Mouse (Mus musculus) MEL (cell line): ENCODE results near the gene Vmn1r40. TPM values are rescaled to one million over a fixed set of nuclear protein-coding genes. Genes with fewer than 3 reads are reported as not detected.

Source experiments
- DNase-seq: peaks from one replicate; pipeline ENCODE4 v3.0.0; 2011; ENCODE audit warnings: low read depth, low spot score
- H3K27ac ChIP-seq: 2 replicates; pipeline ENCODE4 v1.5.1; 2012; ENCODE audit warnings: low read depth, mild to moderate bottlenecking, control low read depth, low read length, moderate library complexity; ENCODE audit not compliant: control insufficient read depth
- H3K27me3 ChIP-seq, 2 experiments: fragments of 150-350 bp in 1 of 2; sonication (generic) in 1 of 2; 2 replicates each; pipeline ENCODE4 v1.6.1; 2012; ENCODE audit warnings: low read length in 2 of 2, mild to moderate bottlenecking in 2 of 2, improper control_type of control experiment in 1 of 2, moderate library complexity in 1 of 2; ENCODE audit not compliant: insufficient read depth in 2 of 2, control insufficient read depth in 1 of 2
- H3K36me3 ChIP-seq, 2 experiments: 2 replicates each; pipeline ENCODE4 v1.6.1; 2012 to 2014; ENCODE audit warnings: low read length in 2 of 2, improper control_type of control experiment in 1 of 2, inconsistent platforms in 1 of 2, mild to moderate bottlenecking in 1 of 2; ENCODE audit not compliant: insufficient read depth in 2 of 2, control insufficient read depth in 1 of 2
- H3K4me1 ChIP-seq, 2 experiments: fragments of 150-350 bp in 1 of 2; sonication (generic) in 1 of 2; 2 replicates each; pipeline ENCODE4 v1.6.1; 2012; ENCODE audit warnings: low read length in 2 of 2, improper control_type of control experiment in 1 of 2, mild to moderate bottlenecking in 1 of 2; ENCODE audit not compliant: insufficient read depth in 2 of 2, control insufficient read depth in 1 of 2
- H3K4me3 ChIP-seq, 2 experiments: fragments of 150-350 bp in 1 of 2; sonication (generic) in 1 of 2; 2 replicates each; pipeline ENCODE4 v1.5.1; 2012; ENCODE audit warnings: low read depth in 2 of 2, low read length in 2 of 2, mild to moderate bottlenecking in 2 of 2, moderate library complexity in 2 of 2, control low read depth in 1 of 2, improper control_type of control experiment in 1 of 2; ENCODE audit not compliant: control insufficient read depth in 1 of 2, insufficient read depth in 1 of 2
- H3K79me2 ChIP-seq: 2 replicates; pipeline ENCODE4 v1.6.1; 2012; ENCODE audit warnings: mild to moderate bottlenecking, low read length, moderate library complexity; ENCODE audit not compliant: control insufficient read depth, poor library complexity, insufficient read depth
- H3K9ac ChIP-seq: 2 replicates; pipeline ENCODE4 v1.6.1; 2012; ENCODE audit warnings: low read depth, mild to moderate bottlenecking, control low read depth, low read length, moderate library complexity; ENCODE audit not compliant: control insufficient read depth, poor library complexity, severe bottlenecking
- H3K9me3 ChIP-seq: fragments of 150-350 bp; sonication (generic); replicated peaks from 2 replicates; pipeline ENCODE4 v1.6.1; 2012; ENCODE audit warnings: mild to moderate bottlenecking, low read length, improper control_type of control experiment, moderate library complexity; ENCODE audit not compliant: insufficient read depth
- BHLHE40 ChIP-seq: IDR thresholded peaks from 2 replicates; pipeline ENCODE4 v1.6.1; 2012; ENCODE audit warnings: low read depth, mild to moderate bottlenecking, inconsistent platforms, low read length, improper control_type of control experiment, borderline replicate concordance
- CHD1 ChIP-seq: IDR thresholded peaks from 2 replicates; pipeline ENCODE4 v1.6.1; 2012; ENCODE audit warnings: low read depth, mild to moderate bottlenecking, inconsistent platforms, low read length, improper control_type of control experiment
- CHD2 ChIP-seq: IDR thresholded peaks from 2 replicates; pipeline ENCODE4 v1.6.1; 2011; ENCODE audit warnings: low read length, improper control_type of control experiment
- GATA1 ChIP-seq: IDR thresholded peaks from 2 replicates; pipeline ENCODE4 v1.6.1; 2011; ENCODE audit warnings: low read depth, low read length, improper control_type of control experiment
- HCFC1 ChIP-seq: IDR thresholded peaks from 2 replicates; pipeline ENCODE4 v1.6.1; 2012; ENCODE audit warnings: low read depth, mild to moderate bottlenecking, inconsistent platforms, low read length, improper control_type of control experiment, moderate library complexity
- JUND ChIP-seq: IDR thresholded peaks from 2 replicates; pipeline ENCODE4 v1.6.1; 2011; ENCODE audit warnings: low read depth, mild to moderate bottlenecking, improper control_type of control experiment, low read length
- KAT2A ChIP-seq: conservative IDR thresholded peaks from 2 replicates; pipeline ENCODE4 v1.6.1; 2012; ENCODE audit warnings: low read depth, low read length, improper control_type of control experiment, inconsistent platforms
- MEF2A ChIP-seq: IDR thresholded peaks from 2 replicates; pipeline ENCODE4 v1.6.1; 2014; ENCODE audit warnings: low read depth, mild to moderate bottlenecking, inconsistent platforms, low read length, improper control_type of control experiment; ENCODE audit not compliant: poor library complexity, insufficient replicate concordance, severe bottlenecking; ENCODE audit errors: extremely low read depth
- MYC ChIP-seq: IDR thresholded peaks from 2 replicates; pipeline ENCODE4 v1.6.1; 2011; ENCODE audit warnings: low read depth, mild to moderate bottlenecking, low read length, improper control_type of control experiment, moderate library complexity
- NRF1 ChIP-seq: IDR thresholded peaks from 2 replicates; pipeline ENCODE4 v1.6.1; 2014; ENCODE audit warnings: low read depth, mild to moderate bottlenecking, inconsistent platforms, low read length, improper control_type of control experiment, moderate library complexity; ENCODE audit not compliant: poor library complexity, insufficient read depth, severe bottlenecking
- POLR2AphosphoS2 ChIP-seq: IDR thresholded peaks from 2 replicates; pipeline ENCODE4 v1.6.1; 2011; ENCODE audit warnings: low read length, improper control_type of control experiment
- RAD21 ChIP-seq: IDR thresholded peaks from 2 replicates; pipeline ENCODE4 v1.6.1; 2011; ENCODE audit warnings: mild to moderate bottlenecking, low read depth, low read length, improper control_type of control experiment
- SIN3A ChIP-seq: IDR thresholded peaks from 2 replicates; pipeline ENCODE4 v1.6.1; 2012; ENCODE audit warnings: low read length, improper control_type of control experiment, inconsistent platforms
- TCF12 ChIP-seq: IDR thresholded peaks from 2 replicates; pipeline ENCODE4 v1.6.1; 2014; ENCODE audit warnings: low read depth, mild to moderate bottlenecking, inconsistent platforms, low read length, improper control_type of control experiment, moderate library complexity
- USF2 ChIP-seq, 2 experiments: IDR thresholded peaks; 2 replicates each; pipeline ENCODE4 v1.6.1; 2011 to 2012; ENCODE audit warnings: improper control_type of control experiment in 2 of 2, low read length in 2 of 2, borderline replicate concordance in 1 of 2, inconsistent platforms in 1 of 2, low read depth in 1 of 2, mild to moderate bottlenecking in 1 of 2; ENCODE audit not compliant: insufficient read depth in 1 of 2
- ZKSCAN1 ChIP-seq: IDR thresholded peaks from 2 replicates; pipeline ENCODE4 v1.6.1; 2012; ENCODE audit warnings: low read depth, mild to moderate bottlenecking, inconsistent platforms, low read length, improper control_type of control experiment, moderate library complexity
- polyA plus RNA-seq, 2 experiments: library from polyadenylated mRNA; stranded (reverse) in 1 of 2; unstranded in 1 of 2; fragments of >175 nt in 1 of 2; fragments of >200 nt in 1 of 2; gene quantifications; 2 replicates each; pipeline versions ENCODE4 v1.2.1 to v1.2.4; 2012; ENCODE audit warnings: low replicate concordance in 2 of 2, low read depth in 1 of 2; ENCODE audit not compliant: insufficient read length in 2 of 2, insufficient read depth in 1 of 2, missing spikeins in 1 of 2
- total RNA-seq: library from RNA; depleted of rRNA; stranded (reverse); fragments of 300-350 nt; gene quantifications from 2 replicates; pipeline ENCODE4 v1.2.3, GENCODE M21; 2012

The Vmn1r40 gene
- total and polyA plus RNA-seq, 3 experiments, result not detected

GRCm38 (mm10) chr6:89718051-89718450, 10.7 kb downstream of the Vmn1r40 start:
- Histone ChIP-seq H3K4me1 (no peaks in the 10 kb centered on the region), H3K36me3 (no peaks in the 10 kb centered on the region), H3K4me3 (no peak overlapping the region), H3K9ac (no peak overlapping the region), H3K9me3 (no peaks in the 10 kb centered on the region), H3K79me2 (no peaks in the 10 kb centered on the region), H3K27ac (no peak overlapping the region), H3K27me3 (no peaks in the 10 kb centered on the region)
- DNase-seq, result no peak
- no peak for TF ChIP-seq GATA1
- no peak for TF ChIP-seq RAD21

- H3K79me2 ChIP-seq, result no peaks in the 10 kb centered on the region
- no peaks in the 10 kb centered on the region for H3K9me3 ChIP-seq
- no peaks in the 10 kb centered on the region for H3K27me3 ChIP-seq
- TF ChIP-seq CHD1 (no peak), NRF1 (no peak), ZKSCAN1 (no peak), MYC (no peak), BHLHE40 (no peak), TCF12 (no peak), CHD2 (no peak), MEF2A (no peak), KAT2A (no peak), JUND (no peak), SIN3A (no peak), POLR2AphosphoS2 (no peak), USF2 (IDR thresholded peaks at IDR 0.05; ENCODE audit: borderline replicate concordance in 1 of 2, insufficient read depth in 1 of 2, low read depth in 1 of 2, low read length in 2 of 2) (no peak), HCFC1 (no peak)
- no peaks in the 10 kb centered on the region for H3K4me1 ChIP-seq
- no peak within 1 kb of the TSS for H3K4me3 ChIP-seq
- DNase-seq, result no peak
- H3K27ac ChIP-seq, result no peak within 1 kb of the TSS
- no peaks in the 10 kb centered on the region for H3K36me3 ChIP-seq
- H3K9ac ChIP-seq, result no peak within 1 kb of the TSS
These were observed 33.1 kb downstream of the Vmn1r40 start, which contains the start of gene Vmn1r41 for GRCm38 (mm10) chr6:89740466-89740865. Gene Vmn1r41, plus strand, starts transcription at chr6:89740766.
